Mouse (Mus musculus): Measurements from ENCODE around the gene Gba2. TPM values are rescaled to one million over a fixed set of nuclear protein-coding genes. Genes with fewer than 3 reads are reported as not detected.
A peak's percentile ranks its signal among the peaks of the same experiment; 100 is the strongest.

Gba2 gene
- polyA plus RNA-seq, 1 experiment from 2014 or later = 29.3 TPM

DNA sequence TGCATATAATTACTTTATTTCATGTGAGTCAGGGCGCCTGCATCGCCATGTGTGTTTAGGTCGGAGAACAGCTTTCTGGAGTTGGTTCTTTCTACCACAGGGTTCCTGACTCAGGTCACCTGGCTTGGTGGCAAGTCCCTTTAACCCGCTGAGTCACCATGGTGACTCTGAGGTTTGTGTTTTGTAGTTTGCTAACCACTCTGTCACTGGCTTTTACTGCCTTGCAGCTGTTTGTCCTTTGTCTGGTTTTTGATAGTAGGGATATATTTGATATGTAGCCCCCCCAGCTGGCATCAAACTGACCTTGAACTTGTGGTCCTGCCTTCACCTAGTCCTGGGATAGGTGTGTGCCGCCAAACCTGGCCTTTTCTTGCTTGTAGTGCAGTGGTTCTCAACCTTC lies 3.6 kb upstream of the Gba2 start:
- no peak for DNase-seq (ENCODE audit: low spot score)

DNA sequence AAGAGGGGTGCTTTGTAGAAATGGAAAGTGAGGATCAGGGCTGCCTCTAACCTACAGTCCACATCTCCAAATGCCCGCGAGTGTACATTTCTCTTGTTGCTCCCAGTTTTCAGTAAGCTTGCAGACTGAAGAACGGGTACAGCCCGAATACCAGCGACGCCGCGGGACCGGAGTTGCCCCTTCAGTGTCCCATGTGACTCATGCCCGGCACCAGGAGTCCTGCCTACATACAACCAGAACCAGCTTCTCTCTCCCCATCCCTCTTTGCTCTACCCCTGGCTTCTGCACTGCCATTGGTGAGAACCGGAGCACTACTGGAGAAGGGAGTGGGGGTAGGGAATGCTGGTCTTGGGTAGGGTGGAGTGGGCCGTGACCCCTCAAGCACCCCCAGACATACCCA lies 2.7 kb upstream of the Gba2 start:
- DNase-seq (ENCODE audit: low spot score) = no peak

DNA sequence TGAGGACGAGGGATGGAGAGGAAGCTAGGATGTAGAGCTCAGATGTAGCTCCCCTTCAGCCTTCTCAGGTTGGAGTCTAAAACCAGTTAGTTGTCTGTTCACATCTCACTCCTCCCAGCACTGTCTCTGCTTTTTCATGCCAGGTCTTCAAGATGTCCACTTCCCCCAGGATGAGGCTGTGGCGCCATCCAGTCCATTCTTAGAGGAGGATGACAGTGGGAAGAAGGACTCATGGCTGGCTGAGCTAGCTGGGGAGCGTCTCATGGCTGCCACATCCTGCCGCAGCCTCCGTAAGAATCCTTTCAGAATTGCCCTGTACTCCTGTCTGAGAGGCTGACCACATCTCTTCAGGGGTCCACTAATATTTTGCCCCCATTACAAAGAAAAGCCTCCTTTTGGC lies 2.0 kb upstream of the Gba2 start:
- DNase-seq (ENCODE audit: low spot score) = no peak

DNA sequence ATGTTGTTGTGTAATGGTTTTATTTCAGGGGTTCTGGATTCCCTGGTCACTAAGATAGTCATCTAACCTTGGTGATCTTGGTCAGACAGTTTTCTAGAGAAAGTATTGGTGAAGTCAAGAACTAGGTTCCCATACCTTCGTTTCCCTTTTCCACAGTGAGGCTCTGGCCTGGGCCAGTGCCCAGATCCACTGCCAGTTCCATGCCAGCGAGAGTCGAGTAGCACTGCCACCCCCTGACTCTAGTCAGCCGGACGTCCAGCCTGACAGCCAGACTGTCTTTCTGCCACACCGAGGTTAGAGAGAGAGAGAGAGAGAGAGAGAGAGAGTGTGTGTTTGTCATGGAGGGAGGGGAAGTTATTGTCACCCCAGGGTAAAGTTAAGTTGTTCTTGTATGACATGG lies 1.1 kb upstream of the Gba2 start:
- no peak for DNase-seq (ENCODE audit: low spot score)

DNA sequence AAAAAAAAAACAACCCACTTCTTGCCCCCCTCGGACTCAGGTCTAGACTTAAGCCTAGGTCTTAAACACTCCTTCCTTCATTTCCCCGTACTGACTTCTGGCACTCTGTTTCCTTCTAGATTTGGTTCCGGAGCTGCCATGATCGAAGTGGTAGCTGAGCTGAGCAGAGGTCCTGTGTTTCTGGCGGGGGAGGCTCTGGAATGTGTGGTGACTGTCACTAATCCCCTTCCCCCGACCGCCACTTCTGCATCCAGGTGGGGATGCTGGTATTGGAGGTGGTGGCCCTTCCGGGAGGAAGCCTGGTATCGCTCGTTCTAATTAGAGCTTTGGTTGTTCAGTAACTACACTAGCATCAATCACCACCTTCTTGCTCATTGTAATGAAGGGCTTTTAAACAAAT lies 583 bp upstream of the Gba2 start:
- DNase-seq (ENCODE audit: low spot score) = peak; percentile 23

DNA sequence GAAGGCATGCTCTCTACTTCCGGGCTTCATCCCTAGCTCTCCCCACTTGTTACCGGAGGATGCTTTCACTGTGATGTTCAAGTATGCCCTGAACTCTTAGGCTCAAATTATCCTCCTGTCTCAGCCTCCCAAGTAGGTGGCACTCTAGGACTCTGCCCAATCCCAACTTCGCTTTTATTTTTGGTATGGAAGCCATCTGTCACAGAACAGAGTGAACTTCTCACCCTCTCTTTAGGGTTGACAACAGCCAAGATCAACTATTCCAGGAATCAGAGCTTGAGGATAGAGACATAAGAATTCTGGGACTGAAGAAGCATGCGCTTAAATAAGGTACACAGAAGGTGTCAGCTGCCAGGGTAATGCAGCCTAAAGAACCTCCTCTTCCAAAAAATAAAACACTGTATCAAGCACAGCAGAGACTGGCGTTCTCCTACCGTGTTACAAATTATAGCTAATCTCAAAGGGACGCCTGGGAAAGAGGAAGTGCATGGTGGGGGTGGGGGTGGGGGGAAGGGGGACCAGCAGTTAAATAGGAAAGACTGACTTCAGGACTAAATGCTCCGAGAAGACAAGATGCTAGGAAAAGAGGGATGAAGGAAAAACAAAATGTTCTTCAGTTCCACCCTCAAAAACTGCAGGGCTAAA lies 1.3 kb downstream of the Gba2 start:
- no peak for DNase-seq (ENCODE audit: low spot score)

DNA sequence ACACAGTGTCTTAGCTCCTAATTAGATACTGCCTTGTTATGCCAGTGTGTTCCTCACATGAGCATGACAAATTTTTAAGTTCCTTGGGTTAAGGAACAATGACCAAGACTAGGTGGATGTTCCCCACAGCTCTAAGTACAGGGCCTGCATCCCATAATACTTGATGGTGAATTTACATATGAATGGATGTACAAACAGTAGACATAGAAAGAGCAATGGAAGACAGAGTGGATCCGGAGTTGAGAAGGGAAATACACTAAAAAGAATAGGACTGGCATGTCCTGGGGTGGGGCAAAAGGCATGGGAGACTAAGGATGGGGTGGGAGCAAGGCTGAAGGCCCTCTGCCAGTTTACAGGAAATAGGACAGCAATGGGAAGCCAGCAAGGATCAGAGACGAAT lies 3.3 kb downstream of the Gba2 start:
- no peak for DNase-seq (ENCODE audit: low spot score)

DNA sequence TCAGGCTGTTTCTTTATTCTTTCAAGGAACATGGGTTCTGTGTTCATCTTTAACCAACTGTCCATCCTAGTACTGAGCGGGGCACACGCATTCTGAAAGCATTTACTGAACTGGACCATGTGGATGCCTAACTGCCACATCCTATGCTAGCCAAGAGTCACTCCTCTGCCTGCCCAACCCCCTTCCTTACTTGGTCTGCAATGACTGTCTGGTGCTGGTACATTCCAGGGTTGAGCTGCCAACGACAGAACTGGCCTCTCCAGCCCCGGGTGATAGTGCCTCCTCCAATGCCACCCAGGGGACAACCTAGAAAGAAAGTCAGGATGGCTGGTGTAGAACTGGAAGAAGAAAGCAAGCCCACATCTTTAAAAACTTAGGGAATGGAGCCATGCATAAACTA lies 5.1 kb downstream of the Gba2 start:
- no peak for DNase-seq (ENCODE audit: low spot score)

DNA sequence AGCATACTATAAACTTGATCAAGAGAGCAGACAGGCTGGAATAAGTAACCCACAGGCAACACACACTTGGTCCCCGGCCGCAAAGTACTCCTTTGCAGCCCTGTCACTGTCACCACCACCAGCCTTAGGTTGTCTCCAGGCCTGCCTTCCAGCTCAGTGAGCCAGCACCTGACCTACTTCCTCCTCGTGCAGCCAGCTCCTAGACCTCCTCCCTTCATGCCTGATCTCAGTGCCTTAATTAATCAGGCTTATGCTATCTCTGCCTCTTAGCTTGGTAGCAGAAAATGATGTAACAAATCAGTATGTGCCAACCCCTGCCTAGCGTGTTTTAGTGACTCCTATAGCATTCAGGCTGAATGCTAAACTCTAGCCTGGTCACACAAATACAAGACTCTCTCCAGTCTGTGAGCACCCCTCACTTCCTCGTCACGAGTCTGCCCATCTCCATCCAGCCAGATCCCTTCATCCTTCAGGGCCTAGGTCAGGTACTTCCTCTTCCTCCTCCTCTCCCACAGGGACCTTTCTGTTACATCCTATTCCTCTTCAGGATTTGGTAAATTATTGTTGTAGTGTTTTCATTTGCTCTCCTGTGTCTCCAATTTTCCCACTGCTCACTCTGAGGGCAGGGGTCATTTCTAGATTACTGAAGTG lies 7.2 kb downstream of the Gba2 start:
- no peak for DNase-seq (ENCODE audit: low spot score)

DNA sequence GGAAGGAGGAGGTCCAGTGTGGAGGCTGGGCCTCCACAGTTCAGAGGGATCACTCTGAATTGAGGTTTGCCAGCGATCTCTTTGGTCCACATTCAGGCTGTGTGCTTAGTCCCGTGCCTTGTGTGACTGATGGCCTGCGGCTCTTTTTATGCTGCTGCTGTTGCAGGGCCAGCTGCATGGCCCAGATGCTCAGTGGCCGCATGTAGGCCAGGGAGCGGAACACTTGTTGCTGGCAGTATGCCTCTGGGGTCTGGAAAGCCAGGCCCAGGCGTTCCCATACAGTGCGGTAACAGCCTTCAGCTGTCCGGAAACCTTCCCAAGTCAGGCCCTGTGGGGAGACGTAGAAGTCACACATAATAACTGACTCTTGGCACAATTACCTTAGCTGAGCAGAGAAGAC lies 11.5 kb downstream of the Gba2 start:
- no peak for DNase-seq (ENCODE audit: low spot score)

DNA sequence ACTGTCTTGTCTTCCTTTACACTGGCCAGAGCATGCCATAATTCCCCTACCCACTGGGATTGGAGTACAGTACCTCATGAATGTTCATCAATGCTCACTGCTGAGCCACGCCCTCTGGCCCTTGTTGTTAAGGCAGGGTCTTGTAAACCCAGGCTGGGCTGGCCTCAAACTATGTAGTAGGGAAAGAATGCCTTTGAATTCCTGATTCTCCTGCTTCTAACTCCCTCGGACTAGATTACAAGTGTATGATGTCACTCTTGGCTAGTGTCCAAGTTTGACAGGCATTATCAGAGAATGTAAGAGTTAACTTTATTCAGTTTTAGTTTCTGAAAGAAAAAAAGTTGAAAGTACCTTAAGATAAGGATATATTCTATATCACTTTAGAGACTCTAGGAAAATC lies 14.4 kb downstream of the Gba2 start:
- DNase-seq (ENCODE audit: low spot score) = no peak

DNA sequence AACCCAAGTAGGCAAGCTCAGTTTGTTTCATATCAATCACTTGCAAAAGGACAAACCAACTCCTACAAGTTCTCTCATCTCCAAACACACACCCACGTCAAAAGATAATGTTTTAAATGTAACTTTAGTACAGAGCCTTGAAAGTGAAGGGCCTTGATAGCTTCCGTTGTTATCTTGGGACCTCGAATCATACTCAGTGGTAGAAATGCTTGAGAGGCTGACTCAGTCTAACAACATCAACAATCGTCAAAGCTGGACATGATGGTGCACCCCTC lies 15.1 kb downstream of the Gba2 start:
- DNase-seq (ENCODE audit: low spot score) = no peak

DNA sequence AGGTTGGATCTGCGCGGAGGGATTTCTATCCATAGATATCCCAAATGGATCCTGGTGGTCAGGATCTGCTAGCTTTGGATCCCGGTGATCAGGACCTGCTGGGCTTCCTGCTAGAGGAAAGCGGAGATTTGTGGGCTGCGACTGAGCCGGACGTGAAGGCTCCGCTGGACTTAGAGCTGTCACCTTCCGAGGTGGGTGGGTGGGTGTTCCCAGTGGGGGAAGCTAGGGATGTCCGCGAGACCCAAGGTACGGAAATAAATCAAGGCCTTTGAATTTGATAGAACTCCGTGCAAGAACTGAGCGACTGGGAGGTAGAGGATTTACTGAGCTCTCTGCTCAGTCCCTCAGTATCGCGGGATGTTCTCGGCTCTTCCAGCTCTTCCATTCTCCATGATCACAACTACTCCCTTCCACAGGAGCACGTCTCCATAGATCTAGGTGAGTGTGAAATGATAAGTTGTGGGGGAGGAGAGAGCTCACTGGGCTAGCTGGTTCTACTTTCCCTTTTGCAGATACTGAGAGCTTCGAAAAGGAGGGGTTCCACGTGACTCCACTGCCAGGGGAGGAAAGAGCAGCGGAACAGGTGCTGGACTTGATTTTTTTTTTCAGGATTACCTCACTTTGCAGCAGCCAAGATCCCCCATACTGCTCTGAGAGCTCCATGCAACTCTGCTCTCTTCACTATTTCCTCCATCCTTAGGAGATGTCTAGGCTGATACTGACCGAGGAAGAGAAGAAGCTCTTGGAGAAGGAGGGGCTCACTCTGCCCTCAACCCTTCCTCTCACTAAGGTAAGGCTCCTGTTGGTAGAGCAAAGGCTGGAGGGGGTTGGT lies 15.7 kb downstream of the Gba2 start:
- DNase-seq (ENCODE audit: low spot score) = no peak

DNA sequence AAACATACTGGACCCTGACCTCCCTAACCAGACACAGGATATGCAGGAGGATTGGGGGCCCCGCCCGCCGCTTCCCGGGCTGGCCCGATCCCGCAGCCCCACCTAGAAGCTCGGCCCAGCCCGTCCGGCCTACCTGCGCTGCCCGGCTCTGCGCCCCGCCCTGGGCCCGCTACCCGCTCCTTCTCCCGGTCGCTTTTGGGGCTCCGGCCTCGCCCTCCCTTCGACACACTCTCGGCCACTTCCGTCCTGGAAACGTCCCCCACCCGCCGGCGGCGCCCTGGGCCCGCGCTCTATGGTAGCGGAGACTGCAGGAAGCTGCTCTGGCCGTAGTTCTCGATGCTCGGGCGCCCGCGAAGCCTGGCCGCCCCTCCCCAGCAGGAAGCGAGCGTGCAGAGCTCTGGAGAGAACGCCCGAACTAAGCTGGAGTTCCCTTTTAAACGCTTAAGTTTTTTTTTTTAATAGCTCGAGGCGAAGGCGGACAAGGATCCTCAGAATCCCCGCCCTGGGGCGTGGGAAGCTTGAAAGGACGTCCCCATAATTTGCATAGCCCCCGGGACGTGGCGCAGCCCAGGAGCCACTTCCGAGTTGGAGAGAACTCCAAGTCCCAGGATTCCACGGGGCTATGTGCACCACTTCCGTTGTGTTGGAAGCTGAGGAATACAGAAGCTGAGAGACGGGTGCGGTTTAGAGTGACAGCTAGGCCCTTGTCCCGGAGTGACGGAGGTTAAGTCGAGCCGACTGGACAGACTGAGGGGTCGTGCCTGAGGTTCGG lies 16.5 kb downstream of the Gba2 start, which contains the start of the genes Creb3 and Tln1:
Gene Creb3 (plus strand): TSS at position 336 of the 772 bp plus-strand sequence.
Gene Tln1 (minus strand): TSS at position 695 of the 772 bp plus-strand sequence.
- DNase-seq (ENCODE audit: low spot score) = peak; percentile 94

DNA sequence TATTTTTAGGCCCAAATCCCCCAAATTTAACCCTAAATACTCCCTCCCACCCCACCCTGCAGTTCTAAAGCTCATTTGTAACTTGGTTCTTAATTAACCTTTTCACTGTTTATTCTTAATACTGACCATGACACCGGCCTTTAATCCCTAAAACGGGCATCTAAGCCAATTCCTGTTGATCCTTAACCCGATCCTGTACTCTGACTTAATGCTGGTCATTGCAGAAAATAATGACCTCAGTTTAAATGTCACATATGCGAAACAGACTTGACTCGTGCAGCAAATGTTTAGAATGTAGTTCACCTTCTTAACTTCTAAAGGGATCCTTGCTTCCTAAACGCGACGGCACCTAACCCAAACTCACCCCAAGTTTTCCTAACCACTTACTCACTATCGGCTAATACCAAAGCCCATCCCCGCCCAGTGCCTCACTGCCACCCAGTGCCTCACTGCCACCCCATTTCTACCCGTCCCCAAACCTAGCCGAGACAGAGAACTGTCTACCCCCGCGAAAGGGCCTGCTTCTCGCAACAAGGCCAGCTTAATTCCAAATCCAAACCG lies 17.2 kb downstream of the Gba2 start:
- no peak for DNase-seq (ENCODE audit: low spot score)

DNA sequence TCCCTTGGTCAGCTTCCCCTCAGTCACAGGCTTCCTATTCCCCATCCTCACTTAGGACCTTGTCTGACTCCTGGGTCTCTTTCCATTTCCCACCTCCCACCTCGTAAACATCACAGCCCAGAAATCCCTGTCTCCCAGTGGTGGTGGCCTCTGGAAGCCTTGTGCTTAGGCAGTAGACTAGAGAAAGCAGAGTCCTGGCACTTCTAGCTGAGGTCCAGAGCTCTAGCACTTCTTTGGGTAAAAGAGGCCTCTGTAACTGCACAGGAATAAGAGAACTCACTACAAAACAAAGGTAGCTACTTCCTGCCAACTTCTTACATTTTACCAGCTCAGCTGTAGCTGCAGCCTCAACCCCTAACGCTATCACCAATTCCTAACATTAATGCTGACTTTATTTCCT lies 17.7 kb downstream of the Gba2 start:
- DNase-seq (ENCODE audit: low spot score) = peak; percentile 18

DNA sequence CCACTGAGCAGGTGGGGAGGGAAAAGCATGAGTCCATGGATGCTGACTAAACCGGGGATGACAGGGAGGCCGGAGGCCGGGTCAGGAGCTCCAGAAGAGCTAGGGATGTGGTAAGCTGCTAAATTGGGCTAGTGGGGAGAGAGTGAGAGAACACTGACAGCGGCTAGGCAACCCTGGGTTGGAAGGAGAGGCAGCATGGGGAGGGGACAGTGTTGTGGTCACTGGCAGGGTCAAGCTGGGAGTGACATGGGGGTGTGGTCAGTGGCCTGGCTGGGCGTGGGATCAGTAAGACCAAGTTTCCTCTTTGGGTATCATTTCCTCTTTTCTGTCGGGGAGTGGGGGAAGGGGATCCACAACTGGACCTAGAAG lies 18.4 kb downstream of the Gba2 start:
- no peak for DNase-seq (ENCODE audit: low spot score)

DNA sequence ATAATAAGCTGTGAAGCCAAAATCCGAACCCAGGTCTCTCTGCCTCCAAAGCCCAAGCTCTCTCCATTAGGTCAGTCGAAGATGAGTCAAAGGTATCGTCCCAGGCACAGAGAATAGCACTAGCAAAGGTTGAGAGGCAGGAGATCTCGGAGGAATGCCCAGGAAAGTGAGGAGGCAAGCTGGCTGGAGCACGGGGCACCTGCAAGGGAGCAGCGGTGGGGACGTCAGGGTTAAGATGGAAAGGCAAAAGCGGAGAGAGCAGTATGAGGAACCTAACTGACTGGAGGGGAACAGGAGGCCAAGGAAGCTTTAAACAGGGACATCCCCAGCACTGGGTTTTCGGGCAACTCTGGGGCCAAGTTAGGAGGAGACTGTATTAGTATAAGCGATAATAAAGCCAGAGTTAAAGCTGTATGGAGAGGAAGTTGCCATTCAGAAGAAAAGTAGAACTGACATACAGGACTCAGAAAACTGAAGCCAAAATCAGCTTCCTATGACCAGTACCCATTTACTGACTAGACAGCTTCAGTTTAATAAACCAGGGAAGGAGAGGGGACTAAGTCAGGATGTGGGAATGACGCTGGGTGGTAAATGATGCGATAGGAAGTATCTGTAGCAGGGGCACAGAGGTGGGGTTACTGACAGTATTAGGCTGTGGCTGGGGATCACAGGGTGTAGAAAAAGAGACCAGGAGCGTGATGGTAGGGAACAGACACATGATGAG lies 19.0 kb downstream of the Gba2 start:
- no peak for DNase-seq (ENCODE audit: low spot score)

DNA sequence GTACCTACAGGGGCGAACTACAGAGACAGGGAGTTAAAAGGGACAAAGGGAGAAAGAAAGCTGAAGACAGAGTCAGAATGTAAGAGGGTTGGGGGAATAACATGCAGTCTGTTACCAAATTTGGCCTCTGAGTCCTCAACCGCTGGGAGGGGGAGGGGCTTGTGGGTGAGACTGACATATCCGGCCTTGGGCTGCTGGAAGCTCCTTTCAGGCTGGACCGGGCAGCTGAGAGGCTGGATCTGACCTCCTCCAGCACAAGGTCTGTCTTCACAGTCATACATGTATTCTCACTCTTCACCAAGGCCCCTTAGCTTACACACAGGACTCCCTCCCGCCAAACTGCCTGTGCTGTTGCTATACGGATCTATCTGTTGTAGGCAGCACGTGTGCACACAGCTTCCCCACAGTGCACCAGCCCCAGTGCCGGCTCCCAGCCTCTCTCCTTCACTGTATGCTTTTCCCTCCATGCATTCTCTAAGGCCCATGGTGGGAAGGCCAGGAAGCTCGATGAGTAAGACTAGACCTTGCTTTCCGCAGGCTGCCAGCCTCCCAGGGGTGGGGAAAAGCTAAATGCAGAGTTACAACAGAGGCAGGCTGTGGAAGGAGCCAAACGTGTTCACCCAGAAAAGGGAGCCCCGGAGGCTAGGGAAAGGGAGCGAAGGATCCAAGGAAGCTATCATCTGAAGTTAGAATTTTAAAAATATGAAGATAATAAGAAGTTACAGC lies 19.9 kb downstream of the Gba2 start:
- peak; percentile 57 for DNase-seq (ENCODE audit: low spot score)

DNA sequence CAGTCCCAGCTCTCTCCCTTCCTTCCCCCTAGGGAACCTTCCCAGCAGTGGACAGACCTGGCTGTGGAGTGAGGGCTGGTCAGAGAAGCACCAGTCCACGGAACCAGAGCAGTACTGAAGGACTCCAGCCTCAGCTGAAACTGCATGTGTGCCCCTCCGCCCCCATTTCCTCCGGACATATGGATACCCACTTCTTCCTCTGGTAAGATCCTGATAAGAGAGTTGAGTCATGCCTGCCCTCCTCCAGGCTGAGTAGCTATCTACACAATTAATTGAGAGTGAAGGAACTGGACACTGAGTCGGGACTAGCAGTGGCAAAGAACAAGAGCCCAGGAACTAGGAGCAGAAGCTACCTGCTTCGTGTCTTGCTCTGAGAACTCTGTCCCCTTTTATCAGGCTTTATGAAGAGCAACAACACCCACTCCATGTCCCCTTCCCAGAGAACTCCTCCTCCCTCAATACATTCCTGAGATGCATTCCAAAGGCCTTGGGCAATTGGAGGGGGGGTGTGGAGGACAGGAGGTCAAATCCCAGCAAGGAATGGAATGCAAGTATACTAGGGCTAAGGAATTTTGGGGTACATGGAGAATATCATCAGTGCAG lies 20.5 kb downstream of the Gba2 start:
- no peak for DNase-seq (ENCODE audit: low spot score)
